Mouse (Mus musculus): ENCODE data around the gene Cntf. TPM values are rescaled to one million over a fixed set of nuclear protein-coding genes. Genes with fewer than 3 reads are reported as not detected.

Cntf gene
- 0.97 and 1.3 TPM in 2 replicates for polyA plus RNA-seq (2015; fragmentation: Nextera tagmentation; extraction: Ambion mirVana)

GRCm38 (mm10) chr19:12765308-12765707, at the start of gene Cntf:
TSS of gene Cntf (minus strand) at chr19:12765632.
- ATAC-seq: no peak
- H3K36me3 ChIP-seq (ENCODE audit: control insufficient read depth, insufficient read depth, low read length): peaks cover 20% of the 10 kb centered on the region
- WGBS: 57% methylated on average over 7 of the region's 7 CpGs
- no peak within 1 kb of the TSS for H3K4me2 ChIP-seq (ENCODE audit: low read length)
- no peaks in the 10 kb centered on the region for H3K4me1 ChIP-seq (ENCODE audit: control insufficient read depth, insufficient read depth, low read depth, low read length)
- no peaks in the 10 kb centered on the region for H3K9me3 ChIP-seq (ENCODE audit: control insufficient read depth, low read length)
- H3K4me3 ChIP-seq (ENCODE audit: low read length): no peak within 1 kb of the TSS
- no peaks in the 10 kb centered on the region for H3K27me3 ChIP-seq (replicated peaks; ENCODE audit: control insufficient read depth, insufficient read depth, low read length)
- no peak within 1 kb of the TSS for H3K27ac ChIP-seq (ENCODE audit: low read depth, low read length)
- H3K9ac ChIP-seq (ENCODE audit: low read depth, low read length): no peak within 1 kb of the TSS

DNA sequence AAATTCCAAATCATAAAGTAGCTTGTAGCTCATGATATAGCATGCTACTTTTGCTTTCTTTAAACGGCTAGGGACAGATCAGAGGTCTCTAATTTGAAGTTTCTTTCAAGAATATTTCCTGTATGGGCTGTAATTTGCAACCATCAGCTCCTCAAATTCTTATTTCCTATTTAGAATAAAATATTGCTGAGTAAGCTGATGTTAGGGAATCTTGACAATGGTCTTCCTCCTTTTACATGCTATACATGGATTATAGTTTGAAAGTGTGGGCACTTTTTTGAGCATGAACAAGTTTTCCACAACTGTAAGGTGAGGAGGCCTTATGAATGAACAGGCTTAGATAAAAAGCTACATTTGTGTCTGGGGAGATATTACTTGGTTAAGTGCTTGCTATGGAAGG, 48.5 kb upstream of the Cntf start:
- no peak for ATAC-seq
- WGBS: 83% methylated on average over 1 of the region's 1 CpGs

DNA sequence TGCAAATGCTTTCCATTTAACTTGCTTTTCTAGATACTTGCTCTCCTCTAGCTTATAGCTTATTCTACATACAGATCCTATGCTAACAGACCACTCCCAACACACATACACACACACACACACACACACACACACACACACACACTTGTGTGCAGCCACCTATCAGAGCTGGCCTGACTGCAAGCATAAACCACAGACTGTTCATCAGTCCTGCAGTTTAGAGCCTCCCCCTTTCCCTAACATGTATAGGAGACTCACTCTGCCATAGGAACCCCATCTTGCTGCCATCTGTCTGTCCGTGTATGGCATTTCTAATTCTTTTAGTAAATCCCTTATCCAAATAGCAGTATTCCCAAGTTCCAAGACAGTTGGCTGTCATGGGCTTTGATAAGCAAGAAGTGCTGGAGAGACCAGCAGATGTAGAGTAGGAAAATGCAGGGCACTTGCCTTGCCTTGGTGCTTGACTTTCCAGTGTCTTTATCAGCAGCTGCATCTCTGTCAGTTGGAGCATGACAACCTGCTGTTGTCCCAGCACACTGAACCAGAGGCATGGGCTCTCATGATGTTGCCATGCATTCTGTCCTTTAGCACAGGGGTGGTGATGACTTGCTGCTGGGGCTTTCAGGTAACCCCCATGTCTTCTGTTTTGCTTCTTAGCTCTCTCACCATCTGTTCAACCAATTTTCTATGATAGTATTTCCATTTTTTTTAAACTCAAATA, 47.4 kb upstream of the Cntf start:
- ATAC-seq: no peak

More for the DNA sequence above, 48.5 kb upstream of the Cntf start:
- Histone ChIP-seq H3K4me3 (ENCODE audit: low read length) (no peak overlapping the region), H3K27me3 (replicated peaks; ENCODE audit: control insufficient read depth, insufficient read depth, low read length) (no peaks in the 10 kb centered on the region), H3K27ac (ENCODE audit: low read depth, low read length) (no peak overlapping the region), H3K4me1 (ENCODE audit: control insufficient read depth, insufficient read depth, low read depth, low read length) (no peaks in the 10 kb centered on the region), H3K4me2 (ENCODE audit: low read length) (no peak overlapping the region), H3K9ac (ENCODE audit: low read depth, low read length) (no peak overlapping the region), H3K9me3 (ENCODE audit: control insufficient read depth, low read length) (no peaks in the 10 kb centered on the region), H3K36me3 (ENCODE audit: control insufficient read depth, insufficient read depth, low read length) (no peaks in the 10 kb centered on the region)

DNA sequence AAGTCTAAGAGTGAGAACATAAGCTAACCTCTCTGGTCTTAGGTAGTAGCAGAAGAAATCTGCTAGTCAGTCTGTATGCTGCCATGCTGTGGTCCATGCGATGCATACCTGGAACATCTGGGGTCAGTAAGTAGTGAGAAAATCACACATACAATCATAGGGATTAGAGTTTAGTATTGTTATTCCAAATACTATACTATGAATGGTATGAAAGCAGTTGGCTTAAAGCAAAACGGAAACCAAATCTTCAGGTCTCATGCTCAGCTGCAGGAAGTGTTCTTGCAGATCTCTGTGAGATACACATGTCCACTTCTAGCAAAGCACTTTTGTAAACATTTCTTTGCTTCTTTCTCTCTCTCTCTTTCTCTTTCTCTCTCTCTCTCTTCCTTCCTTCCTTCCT, 40.8 kb upstream of the Cntf start:
- no peaks in the 10 kb centered on the region for H3K36me3 ChIP-seq (ENCODE audit: control insufficient read depth, insufficient read depth, low read length)
- no peaks in the 10 kb centered on the region for H3K4me1 ChIP-seq (ENCODE audit: control insufficient read depth, insufficient read depth, low read depth, low read length)
- H3K4me2 ChIP-seq (ENCODE audit: low read length): no peak overlapping the region
- 72% methylated on average over 2 of the region's 2 CpGs for WGBS
- H3K27ac ChIP-seq (ENCODE audit: low read depth, low read length): no peak overlapping the region
- no peak overlapping the region for H3K9ac ChIP-seq (ENCODE audit: low read depth, low read length)
- no peaks in the 10 kb centered on the region for H3K27me3 ChIP-seq (replicated peaks; ENCODE audit: control insufficient read depth, insufficient read depth, low read length)
- H3K4me3 ChIP-seq (ENCODE audit: low read length): no peak overlapping the region
- H3K9me3 ChIP-seq (ENCODE audit: control insufficient read depth, low read length): no peaks in the 10 kb centered on the region
- ATAC-seq: no peak

More for the DNA sequence above, 47.4 kb upstream of the Cntf start:
- Histone ChIP-seq H3K4me3 (ENCODE audit: low read length) (no peak overlapping the region), H3K9me3 (ENCODE audit: control insufficient read depth, low read length) (no peaks in the 10 kb centered on the region), H3K4me2 (ENCODE audit: low read length) (no peak overlapping the region), H3K27ac (ENCODE audit: low read depth, low read length) (no peak overlapping the region), H3K27me3 (replicated peaks; ENCODE audit: control insufficient read depth, insufficient read depth, low read length) (no peaks in the 10 kb centered on the region), H3K36me3 (ENCODE audit: control insufficient read depth, insufficient read depth, low read length) (no peaks in the 10 kb centered on the region), H3K4me1 (ENCODE audit: control insufficient read depth, insufficient read depth, low read depth, low read length) (no peaks in the 10 kb centered on the region), H3K9ac (ENCODE audit: low read depth, low read length) (no peak overlapping the region)
- WGBS: 56% methylated on average over 1 of the region's 1 CpGs

- Histone ChIP-seq H3K27me3 (replicated peaks; ENCODE audit: control insufficient read depth, insufficient read depth, low read length) (no peaks in the 10 kb centered on the region), H3K4me2 (ENCODE audit: low read length) (no peak overlapping the region), H3K36me3 (ENCODE audit: control insufficient read depth, insufficient read depth, low read length) (no peaks in the 10 kb centered on the region), H3K4me1 (ENCODE audit: control insufficient read depth, insufficient read depth, low read depth, low read length) (no peaks in the 10 kb centered on the region), H3K27ac (ENCODE audit: low read depth, low read length) (no peak overlapping the region), H3K9me3 (ENCODE audit: control insufficient read depth, low read length) (no peaks in the 10 kb centered on the region), H3K4me3 (ENCODE audit: low read length) (no peak overlapping the region), H3K9ac (ENCODE audit: low read depth, low read length) (no peak overlapping the region)
- WGBS: 95% methylated on average over 3 of the region's 3 CpGs
- ATAC-seq: no peak
These were observed 40.3 kb upstream of the Cntf start for GRCm38 (mm10) chr19:12805730-12806129.

DNA sequence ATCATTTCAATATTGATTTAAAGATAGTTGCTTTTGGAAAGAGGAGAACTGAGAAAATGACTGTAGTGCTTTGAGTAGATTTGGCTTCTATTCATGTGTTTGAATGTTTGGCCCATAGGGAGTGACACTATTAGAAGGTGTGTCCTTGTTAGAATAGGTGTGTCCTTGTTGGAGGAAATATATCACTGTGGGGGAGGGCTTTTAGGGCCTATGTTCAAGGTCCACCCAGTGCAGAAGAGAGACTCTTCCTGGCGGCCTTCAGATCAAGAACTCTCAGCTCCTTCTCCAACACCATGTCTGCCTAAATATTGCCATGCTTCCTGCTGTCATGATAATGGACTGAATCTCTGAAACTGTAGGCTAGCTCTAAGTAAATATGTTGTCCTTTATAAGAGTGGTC, 38.8 kb upstream of the Cntf start:
- ATAC-seq: no peak
- H3K36me3 ChIP-seq (ENCODE audit: control insufficient read depth, insufficient read depth, low read length): no peaks in the 10 kb centered on the region
- H3K27ac ChIP-seq (ENCODE audit: low read depth, low read length): no peak overlapping the region
- H3K4me3 ChIP-seq (ENCODE audit: low read length): no peak overlapping the region
- no peaks in the 10 kb centered on the region for H3K9me3 ChIP-seq (ENCODE audit: control insufficient read depth, low read length)
- H3K4me2 ChIP-seq (ENCODE audit: low read length): no peak overlapping the region
- no peak overlapping the region for H3K9ac ChIP-seq (ENCODE audit: low read depth, low read length)
- no peaks in the 10 kb centered on the region for H3K4me1 ChIP-seq (ENCODE audit: control insufficient read depth, insufficient read depth, low read depth, low read length)
- H3K27me3 ChIP-seq (replicated peaks; ENCODE audit: control insufficient read depth, insufficient read depth, low read length): no peaks in the 10 kb centered on the region
- WGBS: 82% methylated on average over 1 of the region's 1 CpGs

- no peak overlapping the region for H3K27ac ChIP-seq (ENCODE audit: low read depth, low read length)
- no peak overlapping the region for H3K4me3 ChIP-seq (ENCODE audit: low read length)
- no peak overlapping the region for H3K4me2 ChIP-seq (ENCODE audit: low read length)
- WGBS: 76% methylated on average over 3 of the region's 3 CpGs
- no peaks in the 10 kb centered on the region for H3K9me3 ChIP-seq (ENCODE audit: control insufficient read depth, low read length)
- H3K9ac ChIP-seq (ENCODE audit: low read depth, low read length): no peak overlapping the region
- ATAC-seq: no peak
- no peaks in the 10 kb centered on the region for H3K4me1 ChIP-seq (ENCODE audit: control insufficient read depth, insufficient read depth, low read depth, low read length)
- H3K36me3 ChIP-seq (ENCODE audit: control insufficient read depth, insufficient read depth, low read length): no peaks in the 10 kb centered on the region
- H3K27me3 ChIP-seq (replicated peaks; ENCODE audit: control insufficient read depth, insufficient read depth, low read length): no peaks in the 10 kb centered on the region
These were observed 37.4 kb upstream of the Cntf start for GRCm38 (mm10) chr19:12802830-12803229.

- no peak overlapping the region for H3K9ac ChIP-seq (ENCODE audit: low read depth, low read length)
- H3K9me3 ChIP-seq (ENCODE audit: control insufficient read depth, low read length): no peaks in the 10 kb centered on the region
- H3K27me3 ChIP-seq (replicated peaks; ENCODE audit: control insufficient read depth, insufficient read depth, low read length): no peaks in the 10 kb centered on the region
- no peaks in the 10 kb centered on the region for H3K36me3 ChIP-seq (ENCODE audit: control insufficient read depth, insufficient read depth, low read length)
- no peak overlapping the region for H3K4me3 ChIP-seq (ENCODE audit: low read length)
- no peak for ATAC-seq
- H3K4me1 ChIP-seq (ENCODE audit: control insufficient read depth, insufficient read depth, low read depth, low read length): no peaks in the 10 kb centered on the region
- no peak overlapping the region for H3K27ac ChIP-seq (ENCODE audit: low read depth, low read length)
- no peak overlapping the region for H3K4me2 ChIP-seq (ENCODE audit: low read length)
- 75% methylated on average over 3 of the region's 3 CpGs for WGBS
These were observed 35.6 kb upstream of the Cntf start for GRCm38 (mm10) chr19:12801046-12801445.

- H3K4me2 ChIP-seq (ENCODE audit: low read length): no peak overlapping the region
- no peak overlapping the region for H3K27ac ChIP-seq (ENCODE audit: low read depth, low read length)
- no peaks in the 10 kb centered on the region for H3K9me3 ChIP-seq (ENCODE audit: control insufficient read depth, low read length)
- H3K4me1 ChIP-seq (ENCODE audit: control insufficient read depth, insufficient read depth, low read depth, low read length): no peaks in the 10 kb centered on the region
- H3K9ac ChIP-seq (ENCODE audit: low read depth, low read length): no peak overlapping the region
- ATAC-seq: no peak
- no peaks in the 10 kb centered on the region for H3K36me3 ChIP-seq (ENCODE audit: control insufficient read depth, insufficient read depth, low read length)
- no peaks in the 10 kb centered on the region for H3K27me3 ChIP-seq (replicated peaks; ENCODE audit: control insufficient read depth, insufficient read depth, low read length)
- H3K4me3 ChIP-seq (ENCODE audit: low read length): no peak overlapping the region
- 85% methylated on average over 2 of the region's 2 CpGs for WGBS
These were observed 35.2 kb upstream of the Cntf start for GRCm38 (mm10) chr19:12800621-12801020.

All from hindbrain, embryonic 16.5 days (tissue).